Mouse (Mus musculus) embryonic stem cell, embryonic (primary cell): ENCODE measurements around the gene Wdr12.

Source experiments
- CTCF ChIA-PET, 4 experiments: fragments of 300-600 bp in 2 of 4; fragments of 350-600 bp in 2 of 4; sonication (Branson Sonifier 250); formaldehyde crosslinking; loops; one replicate each; lab custom pipeline; 2022; ENCODE audit warnings: inconsistent platforms in 2 of 4; lab: Charles Lee
- POLR2A ChIA-PET, 4 experiments: fragments of 300-600 bp in 2 of 4; fragments of 350-600 bp in 2 of 4; sonication (Branson Sonifier 250); formaldehyde crosslinking; loops; one replicate each; lab custom pipeline; 2022; ENCODE audit warnings: antibody characterized with exemption in 4 of 4, inconsistent platforms in 1 of 4; lab: Charles Lee

Wdr12 gene

DNA sequence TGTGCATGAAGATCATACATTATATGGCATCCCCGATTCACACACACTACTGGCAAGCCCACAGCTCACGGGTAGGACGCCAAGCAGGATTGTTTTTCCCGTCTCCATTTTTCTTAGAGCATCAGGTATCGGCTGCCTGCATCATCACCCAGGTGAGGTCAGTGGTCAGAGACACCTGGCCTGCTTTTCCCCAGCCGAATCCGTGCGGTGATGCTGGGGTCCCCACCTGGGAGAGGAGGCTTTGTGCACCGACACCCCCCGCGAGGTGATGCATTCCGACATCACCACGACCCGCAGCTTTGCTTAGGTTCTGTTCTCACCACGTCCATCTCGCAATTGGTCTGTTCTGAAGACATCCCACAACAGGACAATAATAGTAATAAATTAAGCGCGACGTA lies 56.0 kb downstream of the Wdr12 start:
- ChIA-PET POLR2A (interaction anchor here in 1 of 4 experiments (0.9 kb wide), 1 partner anchor 55 kb away, joined by 3 read pairs; no protein-coding TSS in a partner anchor), CTCF (no interaction called here)

DNA sequence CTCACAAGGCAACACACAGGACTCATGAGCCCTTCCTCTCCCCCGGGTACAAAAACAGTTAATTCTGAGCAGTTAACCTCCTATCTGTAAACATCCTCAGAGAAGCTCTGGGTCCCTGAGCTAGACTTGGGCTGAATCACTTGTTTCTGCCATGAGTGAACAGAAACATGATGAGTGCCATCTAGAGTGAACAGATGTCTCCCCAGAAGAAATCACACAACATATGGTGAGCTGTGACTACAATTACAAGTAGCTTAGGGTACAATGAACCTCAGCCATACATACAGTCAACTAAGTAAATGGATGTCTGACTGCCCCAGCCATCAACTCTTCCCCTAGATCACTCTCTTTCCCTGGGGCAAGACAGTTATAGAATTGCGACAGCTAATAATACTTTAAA lies 63.4 kb downstream of the Wdr12 start:
- POLR2A ChIA-PET = interaction anchor here in 2 of 4 experiments (0.6 to 0.8 kb wide), 3 partner anchors 9 to 134 kb away, joined by 3 to 7 read pairs (median 3); no protein-coding TSS in a partner anchor

More for the DNA sequence above, 63.4 kb downstream of the Wdr12 start:
- CTCF ChIA-PET = no interaction called here
